Mouse (Mus musculus) CH12.LX (cell line): ENCODE results near the gene Pfkfb2. TPM values are rescaled to one million over a fixed set of nuclear protein-coding genes. Genes with fewer than 3 reads are reported as not detected.

Experiments used
- DNase-seq: peaks from one replicate; pipeline ENCODE4 v3.0.0-alpha.2; 2013; ENCODE audit errors: extremely low read depth
- H3K27ac ChIP-seq: 2 replicates; pipeline ENCODE4 v1.5.1; 2012; ENCODE audit warnings: low read depth, mild to moderate bottlenecking, control low read depth, moderate library complexity; ENCODE audit not compliant: insufficient read depth
- H3K27me3 ChIP-seq: replicated peaks from 2 replicates; pipeline ENCODE3; 2012; ENCODE audit warnings: inconsistent platforms
- H3K36me3 ChIP-seq, 2 experiments: replicated peaks in 1 of 2; 2 replicates each; pipeline versions ENCODE3 to v1.6.1; 2012; ENCODE audit warnings: inconsistent platforms in 1 of 2, low read length in 1 of 2, mild to moderate bottlenecking in 1 of 2, mixed read lengths in 1 of 2, moderate library complexity in 1 of 2; ENCODE audit not compliant: control insufficient read depth in 1 of 2, insufficient read depth in 1 of 2
- H3K4me1 ChIP-seq, 2 experiments: 2 replicates each; pipeline ENCODE4 v1.6.1; 2012; ENCODE audit warnings: inconsistent platforms in 1 of 2, moderate library complexity in 1 of 2; ENCODE audit not compliant: insufficient read depth in 2 of 2, control insufficient read depth in 1 of 2
- H3K4me2 ChIP-seq: 2 replicates; pipeline ENCODE4 v1.6.1; 2012; ENCODE audit warnings: low read depth, mild to moderate bottlenecking, control low read depth; ENCODE audit not compliant: poor library complexity, insufficient read depth, severe bottlenecking
- H3K4me3 ChIP-seq, 3 experiments: fragments of 150-350 bp in 1 of 3; sonication (generic) in 1 of 3; replicated peaks in 1 of 3; 2 replicates each; pipeline versions ENCODE3 to v1.5.1; 2011 to 2012; ENCODE audit warnings: low read depth in 2 of 3, low read length in 2 of 3, mild to moderate bottlenecking in 2 of 3, moderate library complexity in 2 of 3, control low read depth in 1 of 3, improper control_type of control experiment in 1 of 3, inconsistent platforms in 1 of 3, mixed read lengths in 1 of 3; ENCODE audit not compliant: poor library complexity in 1 of 3
- H3K79me2 ChIP-seq: replicated peaks from 2 replicates; pipeline ENCODE4 v1.6.1; 2012; ENCODE audit warnings: mild to moderate bottlenecking, moderate library complexity; ENCODE audit not compliant: control insufficient read depth, poor library complexity, insufficient read depth, severe bottlenecking; ENCODE audit errors: extremely low read depth
- H3K9ac ChIP-seq: 2 replicates; pipeline ENCODE4 v1.6.1; 2012; ENCODE audit warnings: low read depth, mild to moderate bottlenecking, control low read depth, moderate library complexity; ENCODE audit not compliant: insufficient read depth
- H3K9me3 ChIP-seq: replicated peaks from 2 replicates; pipeline ENCODE3; 2012; ENCODE audit warnings: low read length, inconsistent platforms, mixed read lengths
- BHLHE40 ChIP-seq: IDR thresholded peaks from 2 replicates; pipeline ENCODE4 v1.6.1; 2011; ENCODE audit warnings: mild to moderate bottlenecking, low read depth, low read length, improper control_type of control experiment
- CHD1 ChIP-seq: IDR thresholded peaks from 2 replicates; pipeline ENCODE4 v1.6.1; 2012; ENCODE audit warnings: low read depth, low read length, improper control_type of control experiment, inconsistent platforms
- HCFC1 ChIP-seq: IDR thresholded peaks from 2 replicates; pipeline ENCODE4 v1.6.1; 2012; ENCODE audit warnings: low read depth, mild to moderate bottlenecking, inconsistent platforms, low read length, improper control_type of control experiment
- IRF4 ChIP-seq: IDR thresholded peaks from 2 replicates; pipeline ENCODE4 v1.6.1; 2014; ENCODE audit warnings: low read depth, mild to moderate bottlenecking, inconsistent platforms, low read length, improper control_type of control experiment
- JUN ChIP-seq: IDR thresholded peaks from 2 replicates; pipeline ENCODE4 v1.6.1; 2011; ENCODE audit warnings: low read depth, mild to moderate bottlenecking, low read length, improper control_type of control experiment, moderate library complexity; ENCODE audit not compliant: insufficient read depth
- KAT2A ChIP-seq: IDR thresholded peaks from 2 replicates; pipeline ENCODE4 v1.6.1; 2012; ENCODE audit warnings: low read length, improper control_type of control experiment, inconsistent platforms; ENCODE audit not compliant: insufficient replicate concordance
- MEF2A ChIP-seq: IDR thresholded peaks from 2 replicates; pipeline ENCODE4 v1.6.1; 2014; ENCODE audit warnings: low read depth, mild to moderate bottlenecking, inconsistent platforms, low read length, improper control_type of control experiment, borderline replicate concordance
- MXI1 ChIP-seq: IDR thresholded peaks from 2 replicates; pipeline ENCODE4 v1.6.1; 2011; ENCODE audit warnings: mild to moderate bottlenecking, low read depth, low read length, improper control_type of control experiment
- MYC ChIP-seq: IDR thresholded peaks from 2 replicates; pipeline ENCODE4 v1.6.1; 2011; ENCODE audit warnings: low read depth, mild to moderate bottlenecking, improper control_type of control experiment, low read length
- NELFE ChIP-seq: IDR thresholded peaks from 2 replicates; pipeline ENCODE4 v1.6.1; 2011; ENCODE audit warnings: low read depth, low read length, improper control_type of control experiment
- NRF1 ChIP-seq: IDR thresholded peaks from 2 replicates; pipeline ENCODE4 v1.6.1; 2014; ENCODE audit warnings: low read depth, mild to moderate bottlenecking, inconsistent platforms, low read length, improper control_type of control experiment, moderate library complexity
- PAX5 ChIP-seq: IDR thresholded peaks from 2 replicates; pipeline ENCODE4 v1.6.1; 2012; ENCODE audit warnings: low read length, inconsistent platforms, mixed read lengths
- SMC3 ChIP-seq: IDR thresholded peaks from 2 replicates; pipeline ENCODE4 v1.6.1; 2011; ENCODE audit warnings: low read depth, low read length, improper control_type of control experiment
- TBP ChIP-seq: conservative IDR thresholded peaks from 2 replicates; pipeline ENCODE4 v1.6.1; 2011; ENCODE audit warnings: low read depth, low read length, improper control_type of control experiment
- TCF12 ChIP-seq: IDR thresholded peaks from 2 replicates; pipeline ENCODE4 v1.6.1; 2014; ENCODE audit warnings: low read depth, mild to moderate bottlenecking, inconsistent platforms, low read length, improper control_type of control experiment
- UBTF ChIP-seq: IDR thresholded peaks from 2 replicates; pipeline ENCODE4 v1.6.1; 2012; ENCODE audit warnings: low read depth, mild to moderate bottlenecking, inconsistent platforms, low read length, improper control_type of control experiment, moderate library complexity
- ZC3H11A ChIP-seq: IDR thresholded peaks from 2 replicates; pipeline ENCODE4 v1.6.1; 2012; ENCODE audit warnings: low read depth, mild to moderate bottlenecking, inconsistent platforms, low read length, improper control_type of control experiment
- dilution Hi-C: fragments of 300-500 bp; cut with MboI; formaldehyde crosslinking; loops from 2 replicates; pipeline ENCODE4 v1.14.3; 2020; ENCODE audit warnings: low sequenced_read_pairs; ENCODE audit not compliant: extremely low pct_unique_long_range_greater_than_20kb, extremely low pct_ligation_motif_present
- in situ Hi-C: fragments of 300-500 bp; cut with MboI; formaldehyde crosslinking; loops from 3 replicates; pipeline ENCODE4 v1.14.3; 2019; ENCODE audit warnings: low sequenced_read_pairs, low pct_ligation_motif_present, low pct_unique_long_range_greater_than_20kb, mixed read lengths
- polyA plus RNA-seq: library from polyadenylated mRNA; unstranded; fragments of >175 nt; gene quantifications from 2 replicates; pipeline ENCODE4 v1.2.1, GENCODE M21; 2012; ENCODE audit warnings: low read depth; ENCODE audit not compliant: insufficient read length
- total RNA-seq, 2 experiments: library from RNA; depleted of rRNA; stranded (reverse); fragments of 300-350 nt in 1 of 2; fragments of >200 nt in 1 of 2; gene quantifications; 2 replicates each; pipeline ENCODE4 v1.2.3; 2012 to 2014

Pfkfb2 gene
- total and polyA plus RNA-seq, 3 experiments = 3.7 to 7.1 (median 4.3) TPM

DNA sequence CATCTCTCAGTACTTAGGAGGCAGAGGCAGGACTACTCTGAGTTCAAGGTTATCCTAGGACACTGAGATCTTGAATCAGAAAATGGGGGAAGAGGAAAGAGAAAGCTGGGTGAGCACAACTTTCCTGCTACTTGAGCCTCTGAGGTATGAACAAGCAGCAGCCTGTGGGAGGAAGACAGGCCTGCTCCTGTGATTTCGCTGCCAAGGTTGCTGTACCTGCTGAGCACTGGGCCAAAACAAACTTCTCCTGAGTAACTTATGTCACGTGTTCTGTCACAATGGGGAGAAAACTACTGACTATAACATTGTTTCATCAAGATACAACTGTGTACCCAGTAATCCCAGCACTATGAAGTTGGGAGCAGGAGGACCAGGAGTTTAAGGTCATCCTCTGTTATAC is 25.4 kb downstream of the Pfkfb2 start:
- H3K27ac ChIP-seq = no peak overlapping the region
- H3K4me1 ChIP-seq = no peaks in the 10 kb centered on the region
- H3K36me3 ChIP-seq = peaks cover 36 to 79% of the 10 kb centered on the region in 2 experiments
- H3K9me3 ChIP-seq = no peaks in the 10 kb centered on the region
- no peak overlapping the region for H3K4me2 ChIP-seq
- dilution Hi-C loops (no loop called here), in situ Hi-C loops (no loop called here)
- no peaks in the 10 kb centered on the region for H3K27me3 ChIP-seq
- H3K9ac ChIP-seq = no peak overlapping the region
- no peak for TF ChIP-seq PAX5
- no peak for TF ChIP-seq KAT2A
- no peak for TF ChIP-seq MEF2A
- no peak for TF ChIP-seq NRF1
- TF ChIP-seq BHLHE40 = no peak
- TF ChIP-seq JUN = no peak
- no peak for TF ChIP-seq UBTF
- no peak overlapping the region for H3K4me3 ChIP-seq
- DNase-seq = no peak
- H3K79me2 ChIP-seq = no peaks in the 10 kb centered on the region

DNA sequence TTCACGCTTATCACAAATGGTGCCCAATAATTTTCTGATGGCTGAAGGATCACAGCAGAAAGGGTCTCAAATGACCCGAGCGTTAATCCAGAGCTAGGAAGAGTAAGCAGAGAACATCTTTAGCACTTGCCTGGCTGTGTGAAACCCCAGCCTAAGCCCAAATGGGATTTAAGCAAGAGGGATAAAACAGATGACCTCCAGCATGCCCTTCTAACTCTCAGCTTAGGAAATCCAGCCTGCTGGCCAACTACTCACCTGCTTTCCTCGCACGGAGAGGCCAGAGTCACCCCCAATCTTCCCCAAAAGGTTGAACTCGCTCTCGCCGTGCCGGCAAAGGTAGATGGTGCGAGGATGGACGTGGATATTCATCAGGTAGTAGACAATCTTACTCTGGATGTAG is 27.1 kb downstream of the Pfkfb2 start:
- TF ChIP-seq UBTF = no peak
- no peak for TF ChIP-seq NELFE
- TF ChIP-seq KAT2A = no peak
- no peak for TF ChIP-seq TBP
- TF ChIP-seq SMC3 = no peak
- no peak for TF ChIP-seq MYC
- no peak for TF ChIP-seq IRF4
- no peak for TF ChIP-seq TCF12
- no peak for TF ChIP-seq HCFC1
- no peak for TF ChIP-seq MXI1
- TF ChIP-seq CHD1 = no peak
- TF ChIP-seq JUN = no peak
- TF ChIP-seq ZC3H11A = no peak
- TF ChIP-seq, all 38 proteins: peak for 0
- Histone ChIP-seq H3K36me3 (peaks cover 47 to 83% of the 10 kb centered on the region in 2 experiments), H3K4me3 (no peak overlapping the region), H3K4me2 (no peak overlapping the region), H3K27ac (no peak overlapping the region), H3K4me1 (peaks cover 0 to 2% of the 10 kb centered on the region in 2 experiments; a peak in 1 of 4 replicates), H3K79me2 (no peaks in the 10 kb centered on the region), H3K27me3 (no peaks in the 10 kb centered on the region), H3K9ac (no peak overlapping the region), H3K9me3 (no peaks in the 10 kb centered on the region)
- dilution Hi-C loops (no loop called here), in situ Hi-C loops (no loop called here)
- DNase-seq = no peak
